Mouse (Mus musculus): ENCODE measurements around the gene Cmtm5. TPM values are rescaled to one million over a fixed set of nuclear protein-coding genes. Genes with fewer than 3 reads are reported as not detected.

Cmtm5 gene
- total and polyA plus RNA-seq, 3 experiments, result not detected

GRCm38 (mm10) chr14:54939434-54940175, 3.5 kb downstream of the Cmtm5 start:
- DNase-seq (ENCODE audit: low spot score) (peak; percentile 71), ATAC-seq (ENCODE audit: extremely low read depth, insufficient number of reproducible peaks, low FRiP score, poor library complexity, severe bottlenecking) (no peak)
- TF ChIP-seq CTCF (IDR thresholded peaks at IDR 0.05; ENCODE audit: low read depth, low read length), result peak; percentile 81
- TF ChIP-seq TAL1 (conservative IDR thresholded peaks at IDR 0.05; ENCODE audit: low read depth, low read length), result no peak
- no peak for TF ChIP-seq GATA1 (IDR thresholded peaks at IDR 0.05; ENCODE audit: borderline replicate concordance, low read length)
- TF ChIP-seq GATA2 (IDR thresholded peaks at IDR 0.05; ENCODE audit: borderline replicate concordance, low read depth, low read length), result no peak
- H3K4me1 ChIP-seq (ENCODE audit: insufficient read depth, low read depth, low read length), result no peaks in the 10 kb centered on the region
- no peaks in the 10 kb centered on the region for H3K9me3 ChIP-seq (replicated peaks)
- peaks cover 30% of the 10 kb centered on the region; the same call in 1 of the 2 replicates for H3K27me3 ChIP-seq (ENCODE audit: insufficient read depth, low read length)
- no peaks in the 10 kb centered on the region for H3K36me3 ChIP-seq (replicated peaks)
- H3K4me3 ChIP-seq (ENCODE audit: low read depth, low read length), result no peak overlapping the region

GRCm38 (mm10) chr14:54940176-54940530, 4.1 kb downstream of the Cmtm5 start:
- H3K27me3 ChIP-seq (ENCODE audit: insufficient read depth, low read length), result peaks cover 27% of the 10 kb centered on the region; the same call in 1 of the 2 replicates
- no peak for TF ChIP-seq GATA2 (IDR thresholded peaks at IDR 0.05; ENCODE audit: borderline replicate concordance, low read depth, low read length)
- no peak for TF ChIP-seq POLR2AphosphoS5 (IDR thresholded peaks at IDR 0.05; ENCODE audit: insufficient replicate concordance, low read depth, low read length)
- TF ChIP-seq GATA1 (IDR thresholded peaks at IDR 0.05; ENCODE audit: borderline replicate concordance, low read length), result no peak
- H3K4me1 ChIP-seq (ENCODE audit: insufficient read depth, low read depth, low read length), result no peaks in the 10 kb centered on the region
- DNase-seq (ENCODE audit: low spot score) (no peak), ATAC-seq (ENCODE audit: extremely low read depth, insufficient number of reproducible peaks, low FRiP score, poor library complexity, severe bottlenecking) (no peak)
- H3K9me3 ChIP-seq (replicated peaks), result no peaks in the 10 kb centered on the region
- no peaks in the 10 kb centered on the region for H3K36me3 ChIP-seq (replicated peaks)
- H3K4me3 ChIP-seq (ENCODE audit: low read depth, low read length), result no peak overlapping the region

GRCm38 (mm10) chr14:54941024-54941978, 5.2 kb downstream of the Cmtm5 start:
- Histone ChIP-seq H3K4me3 (ENCODE audit: low read depth, low read length) (no peak overlapping the region), H3K9me3 (replicated peaks) (no peaks in the 10 kb centered on the region), H3K27me3 (ENCODE audit: insufficient read depth, low read length) (peaks cover 27% of the 10 kb centered on the region; the same call in 1 of the 2 replicates), H3K4me1 (ENCODE audit: insufficient read depth, low read depth, low read length) (no peaks in the 10 kb centered on the region), H3K36me3 (replicated peaks) (no peaks in the 10 kb centered on the region)
- no peak for ATAC-seq (ENCODE audit: extremely low read depth, insufficient number of reproducible peaks, low FRiP score, poor library complexity, severe bottlenecking)
- TF ChIP-seq POLR2AphosphoS5 (IDR thresholded peaks at IDR 0.05; ENCODE audit: insufficient replicate concordance, low read depth, low read length), result no peak
- TF ChIP-seq GATA2 (IDR thresholded peaks at IDR 0.05; ENCODE audit: borderline replicate concordance, low read depth, low read length), result no peak
- TF ChIP-seq GATA1 (IDR thresholded peaks at IDR 0.05; ENCODE audit: borderline replicate concordance, low read length), result no peak
- TF ChIP-seq TAL1 (conservative IDR thresholded peaks at IDR 0.05; ENCODE audit: low read depth, low read length), result no peak
- no peak for TF ChIP-seq CTCF (IDR thresholded peaks at IDR 0.05; ENCODE audit: low read depth, low read length)
- no peak for DNase-seq (ENCODE audit: low spot score)

GRCm38 (mm10) chr14:54942479-54942878, 6.4 kb downstream of the Cmtm5 start:
- TF ChIP-seq GATA1 (IDR thresholded peaks at IDR 0.05; ENCODE audit: borderline replicate concordance, low read length) (no peak), CTCF (IDR thresholded peaks at IDR 0.05; ENCODE audit: low read depth, low read length) (no peak), TAL1 (conservative IDR thresholded peaks at IDR 0.05; ENCODE audit: low read depth, low read length) (no peak), POLR2AphosphoS5 (IDR thresholded peaks at IDR 0.05; ENCODE audit: insufficient replicate concordance, low read depth, low read length) (no peak), GATA2 (IDR thresholded peaks at IDR 0.05; ENCODE audit: borderline replicate concordance, low read depth, low read length) (no peak)
- no peak for ATAC-seq (ENCODE audit: extremely low read depth, insufficient number of reproducible peaks, low FRiP score, poor library complexity, severe bottlenecking)

GRCm38 (mm10) chr14:54943971-54944370, 7.9 kb downstream of the Cmtm5 start:
- peaks cover 18% of the 10 kb centered on the region; the same call in 1 of the 2 replicates for H3K27me3 ChIP-seq (ENCODE audit: insufficient read depth, low read length)
- no peak for DNase-seq (ENCODE audit: low spot score)
- TF ChIP-seq TAL1 (conservative IDR thresholded peaks at IDR 0.05; ENCODE audit: low read depth, low read length), result no peak
- no peak for TF ChIP-seq POLR2AphosphoS5 (IDR thresholded peaks at IDR 0.05; ENCODE audit: insufficient replicate concordance, low read depth, low read length)
- ATAC-seq (ENCODE audit: extremely low read depth, insufficient number of reproducible peaks, low FRiP score, poor library complexity, severe bottlenecking), result no peak
- H3K36me3 ChIP-seq (replicated peaks), result no peaks in the 10 kb centered on the region
- no peaks in the 10 kb centered on the region for H3K9me3 ChIP-seq (replicated peaks)
- no peak overlapping the region for H3K4me3 ChIP-seq (ENCODE audit: low read depth, low read length)
- no peaks in the 10 kb centered on the region for H3K4me1 ChIP-seq (ENCODE audit: insufficient read depth, low read depth, low read length)

More at GRCm38 (mm10) chr14:54942479-54942878, 6.4 kb downstream of the Cmtm5 start:
- H3K4me3 ChIP-seq (ENCODE audit: low read depth, low read length), result no peak overlapping the region
- DNase-seq (ENCODE audit: low spot score), result no peak
- peaks cover 22% of the 10 kb centered on the region; the same call in 1 of the 2 replicates for H3K27me3 ChIP-seq (ENCODE audit: insufficient read depth, low read length)
- no peaks in the 10 kb centered on the region for H3K36me3 ChIP-seq (replicated peaks)
- no peaks in the 10 kb centered on the region for H3K4me1 ChIP-seq (ENCODE audit: insufficient read depth, low read depth, low read length)
- no peaks in the 10 kb centered on the region for H3K9me3 ChIP-seq (replicated peaks)

GRCm38 (mm10) chr14:54944939-54945338, 8.9 kb downstream of the Cmtm5 start:
- no peak for DNase-seq (ENCODE audit: low spot score)
- no peak overlapping the region for H3K4me3 ChIP-seq (ENCODE audit: low read depth, low read length)
- no peak for ATAC-seq (ENCODE audit: extremely low read depth, insufficient number of reproducible peaks, low FRiP score, poor library complexity, severe bottlenecking)
- TF ChIP-seq POLR2AphosphoS5 (IDR thresholded peaks at IDR 0.05; ENCODE audit: insufficient replicate concordance, low read depth, low read length), result no peak
- no peak for TF ChIP-seq GATA1 (IDR thresholded peaks at IDR 0.05; ENCODE audit: borderline replicate concordance, low read length)
- no peaks in the 10 kb centered on the region for H3K36me3 ChIP-seq (replicated peaks)
- peaks cover 16% of the 10 kb centered on the region; the same call in 1 of the 2 replicates for H3K27me3 ChIP-seq (ENCODE audit: insufficient read depth, low read length)
- H3K9me3 ChIP-seq (replicated peaks), result no peaks in the 10 kb centered on the region
- no peaks in the 10 kb centered on the region for H3K4me1 ChIP-seq (ENCODE audit: insufficient read depth, low read depth, low read length)
